Mouse (Mus musculus): ENCODE measurements around the gene Txk.

The Txk gene

GRCm38 (mm10) chr5:72723429-72723828 lies 29.1 kb downstream of the Txk start:
- TF ChIP-seq GATA4 (IDR thresholded peaks at IDR 0.05; ENCODE audit: insufficient replicate concordance, low read length), result no peak

GRCm38 (mm10) chr5:72720587-72720986 lies 32.0 kb downstream of the Txk start:
- no peak for TF ChIP-seq GATA4 (IDR thresholded peaks at IDR 0.05; ENCODE audit: insufficient replicate concordance, low read length)

- no peak for TF ChIP-seq GATA4 (IDR thresholded peaks at IDR 0.05; ENCODE audit: insufficient replicate concordance, low read length)
Observed at GRCm38 (mm10) chr5:72710572-72711278, 41.9 kb downstream of the Txk start.

GRCm38 (mm10) chr5:72709976-72710375 lies 42.6 kb downstream of the Txk start:
- TF ChIP-seq GATA4 (IDR thresholded peaks at IDR 0.05; ENCODE audit: insufficient replicate concordance, low read length), result no peak

DNA sequence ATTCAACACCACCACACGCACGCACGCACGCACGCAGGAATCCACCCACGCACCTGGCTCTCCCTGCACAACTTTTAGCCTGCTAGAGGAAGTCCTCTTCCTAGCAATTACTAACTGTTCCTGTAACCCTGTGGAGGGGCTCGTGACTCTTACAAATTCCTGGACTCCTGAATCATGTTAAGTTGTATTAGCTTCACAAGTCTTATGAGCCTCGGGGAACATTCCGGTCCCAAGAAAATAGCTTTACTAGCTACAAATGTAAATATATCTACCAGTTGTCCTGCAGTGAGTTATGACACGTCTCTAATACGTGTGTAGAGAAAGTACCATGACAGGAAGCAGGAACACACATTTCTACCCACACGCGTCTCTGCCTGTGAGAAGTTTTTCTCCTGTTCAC lies 43.1 kb downstream of the Txk start:
- no peak for TF ChIP-seq GATA4 (IDR thresholded peaks at IDR 0.05; ENCODE audit: insufficient replicate concordance, low read length)

DNA sequence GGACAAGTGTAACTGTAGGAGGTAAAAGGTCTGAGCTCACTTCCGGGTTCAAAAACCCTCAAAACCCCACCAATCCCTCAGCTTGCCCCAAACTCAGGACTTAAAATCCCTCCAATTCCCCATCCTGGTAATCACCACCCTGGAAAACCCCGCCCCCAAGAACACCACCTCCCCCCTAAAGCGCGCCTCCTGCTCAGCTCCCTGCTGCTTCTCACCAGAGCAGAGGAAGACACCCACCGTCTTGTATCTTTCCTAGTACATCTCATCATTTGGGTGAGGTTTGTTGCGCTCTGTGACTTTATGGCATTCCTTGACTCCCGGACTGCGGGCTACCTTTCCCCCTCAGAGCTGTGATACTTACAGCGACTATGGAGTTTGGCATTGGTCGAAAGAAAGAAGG lies 45.9 kb downstream of the Txk start:
- no peak for TF ChIP-seq GATA4 (IDR thresholded peaks at IDR 0.05; ENCODE audit: insufficient replicate concordance, low read length)

- no peak for TF ChIP-seq GATA4 (IDR thresholded peaks at IDR 0.05; ENCODE audit: insufficient replicate concordance, low read length)
Observed at GRCm38 (mm10) chr5:72706095-72706494, 46.5 kb downstream of the Txk start.

DNA sequence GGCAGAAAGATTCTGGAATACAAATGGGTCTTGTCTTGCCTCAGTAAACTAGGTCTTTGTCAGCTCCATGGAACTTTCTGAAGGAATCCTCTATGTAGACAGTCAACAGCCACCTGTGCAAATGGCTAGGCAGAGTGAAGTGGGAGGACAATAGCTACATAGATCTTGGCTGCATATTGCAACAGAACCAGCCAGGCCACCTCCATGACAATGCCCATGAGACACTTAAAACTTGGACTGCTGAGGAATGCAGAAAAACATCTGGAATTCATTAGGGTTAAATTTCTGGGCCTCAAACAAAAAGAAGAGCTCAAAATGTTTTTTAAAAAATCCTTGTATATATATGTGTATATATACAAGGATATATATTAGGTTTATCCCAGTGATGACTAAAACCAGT lies 50.4 kb downstream of the Txk start:
- TF ChIP-seq GATA4 (IDR thresholded peaks at IDR 0.05; ENCODE audit: insufficient replicate concordance, low read length), result no peak

GRCm38 (mm10) chr5:72699500-72699818 lies 53.1 kb downstream of the Txk start:
- TF ChIP-seq GATA4 (IDR thresholded peaks at IDR 0.05; ENCODE audit: insufficient replicate concordance, low read length), result no peak

GRCm38 (mm10) chr5:72698818-72699499 lies 53.6 kb downstream of the Txk start:
- no peak for TF ChIP-seq GATA4 (IDR thresholded peaks at IDR 0.05; ENCODE audit: insufficient replicate concordance, low read length)

DNA sequence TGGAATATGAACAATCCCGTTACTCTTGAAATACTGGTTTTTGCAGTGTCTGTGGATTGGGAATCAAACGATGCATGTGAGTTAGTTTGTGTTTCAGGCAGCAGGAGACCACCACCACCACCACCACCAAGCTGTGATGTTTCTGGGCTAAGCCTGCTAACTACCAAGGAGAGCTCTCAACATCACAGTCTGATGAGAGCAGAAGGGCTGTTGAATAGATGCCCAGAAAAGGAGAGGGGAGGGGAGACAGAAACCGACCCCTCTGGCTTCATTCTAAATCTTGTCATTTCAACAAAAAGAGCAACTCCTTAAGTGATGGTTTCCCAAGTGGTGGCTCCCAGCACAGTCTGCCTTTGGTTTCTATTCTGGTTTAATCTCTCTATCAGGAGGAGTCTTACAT lies 54.2 kb downstream of the Txk start:
- TF ChIP-seq GATA4 (IDR thresholded peaks at IDR 0.05; ENCODE audit: insufficient replicate concordance, low read length), result no peak

DNA sequence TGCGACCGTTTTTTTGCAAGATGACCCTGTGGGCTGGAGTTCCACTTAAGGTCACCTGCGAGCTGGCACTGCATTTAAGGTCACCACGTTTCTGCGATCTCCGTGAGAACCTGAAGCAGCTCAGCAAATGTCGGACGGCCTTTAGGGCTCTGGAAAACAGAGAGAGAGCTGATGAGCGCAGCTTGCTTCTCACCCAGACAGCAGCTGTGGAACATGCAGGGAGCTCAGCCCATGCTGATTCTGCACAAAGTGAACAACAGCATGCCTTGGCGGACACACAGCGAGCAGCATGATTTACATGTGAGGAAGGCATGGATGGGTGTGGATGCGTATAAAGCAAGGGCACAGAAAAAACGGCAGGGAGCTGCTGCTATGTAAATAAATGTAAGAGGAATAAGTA lies 56.1 kb downstream of the Txk start:
- TF ChIP-seq GATA4 (IDR thresholded peaks at IDR 0.05; ENCODE audit: insufficient replicate concordance, low read length), result no peak

GRCm38 (mm10) chr5:72694684-72695083 lies 57.9 kb downstream of the Txk start:
- TF ChIP-seq GATA4 (IDR thresholded peaks at IDR 0.05; ENCODE audit: insufficient replicate concordance, low read length), result no peak

DNA sequence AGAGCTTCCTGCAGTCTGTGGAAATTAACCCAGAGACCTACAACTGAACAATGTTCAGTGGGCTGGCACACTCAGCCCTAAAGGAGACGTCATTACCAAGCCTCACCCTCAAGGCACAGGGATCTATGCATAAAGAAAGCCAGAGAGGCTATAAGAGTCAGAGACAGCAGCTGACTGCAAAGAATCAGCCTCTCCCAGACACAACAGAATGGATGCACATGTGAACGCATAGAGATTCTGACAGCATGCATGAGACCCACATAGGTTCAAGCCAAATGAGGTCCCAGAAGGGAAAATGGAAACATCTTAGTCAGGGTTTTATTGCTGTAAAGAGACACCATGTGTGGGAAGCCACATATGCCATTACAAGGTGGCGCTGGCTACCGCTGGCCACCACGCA lies 62.1 kb downstream of the Txk start:
- no peak for TF ChIP-seq GATA4 (IDR thresholded peaks at IDR 0.05; ENCODE audit: insufficient replicate concordance, low read length)

GRCm38 (mm10) chr5:72689556-72689955 lies 63.0 kb downstream of the Txk start:
- TF ChIP-seq GATA4 (IDR thresholded peaks at IDR 0.05; ENCODE audit: insufficient replicate concordance, low read length), result no peak

- no peak for TF ChIP-seq GATA4 (IDR thresholded peaks at IDR 0.05; ENCODE audit: insufficient replicate concordance, low read length)
Observed at GRCm38 (mm10) chr5:72681451-72681850, 71.1 kb downstream of the Txk start.

DNA sequence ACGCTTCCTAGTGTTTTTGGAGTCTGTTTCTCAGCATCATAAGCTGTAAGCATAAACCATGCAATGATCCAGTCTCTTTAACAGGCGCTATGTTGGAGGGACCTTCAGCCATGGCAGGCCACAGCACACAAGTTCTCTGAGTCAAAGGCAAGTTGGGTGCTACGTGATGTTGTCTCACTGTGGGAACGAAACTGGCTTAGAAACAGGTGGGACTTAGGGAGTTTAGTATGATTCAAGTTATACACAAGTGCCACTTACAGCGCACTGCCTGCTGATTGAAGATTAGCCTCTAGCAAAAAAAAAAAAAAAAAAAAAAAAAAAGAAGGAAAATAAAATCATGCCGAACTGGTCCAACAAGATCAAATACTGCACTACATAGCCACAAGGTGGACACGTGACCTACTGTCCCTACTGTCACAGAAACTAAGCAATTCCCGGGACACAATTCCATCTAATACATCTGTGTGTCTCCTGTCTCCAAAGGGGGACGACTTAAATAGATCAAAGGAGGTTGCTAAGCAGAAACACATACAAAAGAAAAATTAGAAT lies 77.5 kb downstream of the Txk start:
- no peak for TF ChIP-seq GATA4 (IDR thresholded peaks at IDR 0.05; ENCODE audit: insufficient replicate concordance, low read length)

Data from liver, adult (tissue).